Mouse (Mus musculus) MEL (cell line): Measurements from ENCODE around the gene Axin1. TPM values are rescaled to one million over a fixed set of nuclear protein-coding genes. Genes with fewer than 3 reads are reported as not detected.

Source experiments
- DNase-seq: peaks from one replicate; pipeline ENCODE4 v3.0.0; 2011; ENCODE audit warnings: low read depth, low spot score
- H3K27ac ChIP-seq: 2 replicates; pipeline ENCODE4 v1.5.1; 2012; ENCODE audit warnings: low read depth, mild to moderate bottlenecking, control low read depth, low read length, moderate library complexity; ENCODE audit not compliant: control insufficient read depth
- H3K27me3 ChIP-seq, 2 experiments: fragments of 150-350 bp in 1 of 2; sonication (generic) in 1 of 2; 2 replicates each; pipeline ENCODE4 v1.6.1; 2012; ENCODE audit warnings: low read length in 2 of 2, mild to moderate bottlenecking in 2 of 2, improper control_type of control experiment in 1 of 2, moderate library complexity in 1 of 2; ENCODE audit not compliant: insufficient read depth in 2 of 2, control insufficient read depth in 1 of 2
- H3K36me3 ChIP-seq, 2 experiments: 2 replicates each; pipeline ENCODE4 v1.6.1; 2012 to 2014; ENCODE audit warnings: low read length in 2 of 2, improper control_type of control experiment in 1 of 2, inconsistent platforms in 1 of 2, mild to moderate bottlenecking in 1 of 2; ENCODE audit not compliant: insufficient read depth in 2 of 2, control insufficient read depth in 1 of 2
- H3K4me1 ChIP-seq, 2 experiments: fragments of 150-350 bp in 1 of 2; sonication (generic) in 1 of 2; 2 replicates each; pipeline ENCODE4 v1.6.1; 2012; ENCODE audit warnings: low read length in 2 of 2, improper control_type of control experiment in 1 of 2, mild to moderate bottlenecking in 1 of 2; ENCODE audit not compliant: insufficient read depth in 2 of 2, control insufficient read depth in 1 of 2
- H3K4me3 ChIP-seq, 2 experiments: fragments of 150-350 bp in 1 of 2; sonication (generic) in 1 of 2; 2 replicates each; pipeline ENCODE4 v1.5.1; 2012; ENCODE audit warnings: low read depth in 2 of 2, low read length in 2 of 2, mild to moderate bottlenecking in 2 of 2, moderate library complexity in 2 of 2, control low read depth in 1 of 2, improper control_type of control experiment in 1 of 2; ENCODE audit not compliant: control insufficient read depth in 1 of 2, insufficient read depth in 1 of 2
- H3K79me2 ChIP-seq: 2 replicates; pipeline ENCODE4 v1.6.1; 2012; ENCODE audit warnings: mild to moderate bottlenecking, low read length, moderate library complexity; ENCODE audit not compliant: control insufficient read depth, poor library complexity, insufficient read depth
- H3K9ac ChIP-seq: 2 replicates; pipeline ENCODE4 v1.6.1; 2012; ENCODE audit warnings: low read depth, mild to moderate bottlenecking, control low read depth, low read length, moderate library complexity; ENCODE audit not compliant: control insufficient read depth, poor library complexity, severe bottlenecking
- H3K9me3 ChIP-seq: fragments of 150-350 bp; sonication (generic); replicated peaks from 2 replicates; pipeline ENCODE4 v1.6.1; 2012; ENCODE audit warnings: mild to moderate bottlenecking, low read length, improper control_type of control experiment, moderate library complexity; ENCODE audit not compliant: insufficient read depth
- CHD2 ChIP-seq: IDR thresholded peaks from 2 replicates; pipeline ENCODE4 v1.6.1; 2011; ENCODE audit warnings: low read length, improper control_type of control experiment
- E2F4 ChIP-seq: IDR thresholded peaks from 2 replicates; pipeline ENCODE4 v1.6.1; 2011; ENCODE audit warnings: low read depth, low read length, improper control_type of control experiment, borderline replicate concordance
- ETS1 ChIP-seq: IDR thresholded peaks from 2 replicates; pipeline ENCODE4 v1.6.1; 2012; ENCODE audit warnings: low read depth, mild to moderate bottlenecking, inconsistent platforms, low read length, improper control_type of control experiment, moderate library complexity
- GABPA ChIP-seq: IDR thresholded peaks from 2 replicates; pipeline ENCODE4 v1.6.1; 2012; ENCODE audit warnings: low read depth, mild to moderate bottlenecking, inconsistent platforms, low read length, improper control_type of control experiment, moderate library complexity
- GATA1 ChIP-seq: IDR thresholded peaks from 2 replicates; pipeline ENCODE4 v1.6.1; 2011; ENCODE audit warnings: low read depth, low read length, improper control_type of control experiment
- HCFC1 ChIP-seq: IDR thresholded peaks from 2 replicates; pipeline ENCODE4 v1.6.1; 2012; ENCODE audit warnings: low read depth, mild to moderate bottlenecking, inconsistent platforms, low read length, improper control_type of control experiment, moderate library complexity
- KAT2A ChIP-seq: conservative IDR thresholded peaks from 2 replicates; pipeline ENCODE4 v1.6.1; 2012; ENCODE audit warnings: low read depth, low read length, improper control_type of control experiment, inconsistent platforms
- MAZ ChIP-seq: IDR thresholded peaks from 2 replicates; pipeline ENCODE4 v1.6.1; 2012; ENCODE audit warnings: low read depth, mild to moderate bottlenecking, inconsistent platforms, low read length, improper control_type of control experiment
- MEF2A ChIP-seq: IDR thresholded peaks from 2 replicates; pipeline ENCODE4 v1.6.1; 2014; ENCODE audit warnings: low read depth, mild to moderate bottlenecking, inconsistent platforms, low read length, improper control_type of control experiment; ENCODE audit not compliant: poor library complexity, insufficient replicate concordance, severe bottlenecking; ENCODE audit errors: extremely low read depth
- MYB ChIP-seq: IDR thresholded peaks from 2 replicates; pipeline ENCODE4 v1.6.1; 2011; ENCODE audit warnings: mild to moderate bottlenecking, low read depth, low read length, improper control_type of control experiment
- MYC ChIP-seq: IDR thresholded peaks from 2 replicates; pipeline ENCODE4 v1.6.1; 2011; ENCODE audit warnings: low read depth, mild to moderate bottlenecking, low read length, improper control_type of control experiment, moderate library complexity
- NELFE ChIP-seq: IDR thresholded peaks from 2 replicates; pipeline ENCODE4 v1.6.1; 2011; ENCODE audit warnings: low read depth, low read length, improper control_type of control experiment
- POLR2A ChIP-seq, 2 experiments: IDR thresholded peaks; 2 replicates each; pipeline ENCODE4 v1.6.1; 2011 to 2012; ENCODE audit warnings: low read length in 2 of 2, mild to moderate bottlenecking in 2 of 2, control low read depth in 1 of 2, improper control_type of control experiment in 1 of 2, low read depth in 1 of 2, moderate library complexity in 1 of 2; ENCODE audit not compliant: control insufficient read depth in 1 of 2, insufficient read depth in 1 of 2, poor library complexity in 1 of 2
- SMC3 ChIP-seq: IDR thresholded peaks from 2 replicates; pipeline ENCODE4 v1.6.1; 2011; ENCODE audit warnings: low read depth, low read length, improper control_type of control experiment
- TBP ChIP-seq: IDR thresholded peaks from 2 replicates; pipeline ENCODE4 v1.8.0; 2011; ENCODE audit warnings: low read depth, low read length, improper control_type of control experiment
- UBTF ChIP-seq: IDR thresholded peaks from 2 replicates; pipeline ENCODE4 v1.6.1; 2012; ENCODE audit warnings: low read depth, mild to moderate bottlenecking, inconsistent platforms, low read length, improper control_type of control experiment, moderate library complexity, borderline replicate concordance; ENCODE audit not compliant: insufficient read depth
- ZC3H11A ChIP-seq: IDR thresholded peaks from 2 replicates; pipeline ENCODE4 v1.6.1; 2012; ENCODE audit warnings: low read depth, mild to moderate bottlenecking, inconsistent platforms, low read length, improper control_type of control experiment
- ZKSCAN1 ChIP-seq: IDR thresholded peaks from 2 replicates; pipeline ENCODE4 v1.6.1; 2012; ENCODE audit warnings: low read depth, mild to moderate bottlenecking, inconsistent platforms, low read length, improper control_type of control experiment, moderate library complexity
- ZMIZ1 ChIP-seq: IDR thresholded peaks from 2 replicates; pipeline ENCODE4 v1.6.1; 2012; ENCODE audit warnings: low read depth, mild to moderate bottlenecking, inconsistent platforms, low read length, improper control_type of control experiment, moderate library complexity
- polyA plus RNA-seq, 2 experiments: library from polyadenylated mRNA; stranded (reverse) in 1 of 2; unstranded in 1 of 2; fragments of >175 nt in 1 of 2; fragments of >200 nt in 1 of 2; gene quantifications; 2 replicates each; pipeline versions ENCODE4 v1.2.1 to v1.2.4; 2012; ENCODE audit warnings: low replicate concordance in 2 of 2, low read depth in 1 of 2; ENCODE audit not compliant: insufficient read length in 2 of 2, insufficient read depth in 1 of 2, missing spikeins in 1 of 2
- total RNA-seq: library from RNA; depleted of rRNA; stranded (reverse); fragments of 300-350 nt; gene quantifications from 2 replicates; pipeline ENCODE4 v1.2.3, GENCODE M21; 2012

Gene Axin1
- total and polyA plus RNA-seq, 3 experiments: 33.5 to 54.2 TPM; not detected in 1

- TF ChIP-seq KAT2A (no peak), SMC3 (no peak), UBTF (no peak), MEF2A (no peak), GABPA (no peak), POLR2A (IDR thresholded peaks at IDR 0.05; ENCODE audit: control insufficient read depth in 1 of 2, insufficient read depth in 1 of 2, low read depth in 1 of 2, low read length in 2 of 2, poor library complexity in 1 of 2) (no peak), ETS1 (no peak), E2F4 (no peak), GATA1 (no peak), HCFC1 (no peak), MYC (no peak), ZC3H11A (no peak), TBP (no peak), NELFE (no peak), CHD2 (no peak), MYB (no peak), ZMIZ1 (no peak), ZKSCAN1 (no peak), MAZ (no peak)
- no peak overlapping the region for H3K27ac ChIP-seq
- H3K9ac ChIP-seq: no peak overlapping the region
- no peaks in the 10 kb centered on the region for H3K27me3 ChIP-seq
- DNase-seq: no peak
- H3K79me2 ChIP-seq: no peaks in the 10 kb centered on the region
- H3K4me1 ChIP-seq: no peaks in the 10 kb centered on the region
- H3K36me3 ChIP-seq: no peaks in the 10 kb centered on the region; a peak in 2 of 4 replicates
- no peaks in the 10 kb centered on the region for H3K9me3 ChIP-seq
- no peak overlapping the region for H3K4me3 ChIP-seq
Measured at GRCm38 (mm10) chr17:26131062-26131732, 7.3 kb upstream of the Axin1 start.
